Mouse (Mus musculus) adrenal gland, adult (tissue): ENCODE results near the gene Nudt8.

Experiments
- DNase-seq, 2 experiments: peaks; one replicate each; pipeline ENCODE4 v3.0.0; 2022 to 2023; ENCODE audit warnings: low spot score in 1 of 2; ENCODE audit not compliant: inconsistent age in 2 of 2

Gene Nudt8

GRCm38 (mm10) chr19:3986334-3986733 is 14.0 kb upstream of the Nudt8 start, which contains the start of gene Acy3:
Gene Acy3 (plus strand): TSS chr19:3986570.
- peak; percentile 90 to 96 for DNase-seq

- DNase-seq = no peak
These were observed 12.3 kb upstream of the Nudt8 start for GRCm38 (mm10) chr19:3988066-3988465.

GRCm38 (mm10) chr19:3988750-3989149 is 11.6 kb upstream of the Nudt8 start:
- DNase-seq = no peak

- DNase-seq = no peak
These were observed 9.6 kb upstream of the Nudt8 start for GRCm38 (mm10) chr19:3990804-3991203.

GRCm38 (mm10) chr19:3991562-3991961 is 8.8 kb upstream of the Nudt8 start:
- DNase-seq = no peak

GRCm38 (mm10) chr19:3991966-3992365 is 8.4 kb upstream of the Nudt8 start:
- no peak for DNase-seq

- DNase-seq = no peak
These were observed 8.0 kb upstream of the Nudt8 start, which contains the start of gene Tbx10 for GRCm38 (mm10) chr19:3992416-3992815. Gene Tbx10 (plus strand): TSS chr19:3992752.

GRCm38 (mm10) chr19:3994932-3995331 is 5.4 kb upstream of the Nudt8 start:
- no peak for DNase-seq

GRCm38 (mm10) chr19:3995505-3995904 is 4.9 kb upstream of the Nudt8 start:
- no peak for DNase-seq

- DNase-seq = no peak
These were observed 4.3 kb upstream of the Nudt8 start for GRCm38 (mm10) chr19:3996106-3996505.

GRCm38 (mm10) chr19:3996747-3997146 is 3.6 kb upstream of the Nudt8 start:
- DNase-seq = no peak

- no peak for DNase-seq
These were observed 3.1 kb upstream of the Nudt8 start for GRCm38 (mm10) chr19:3997231-3997630.

- DNase-seq = no peak
These were observed 2.0 kb upstream of the Nudt8 start for GRCm38 (mm10) chr19:3998335-3998734.

- no peak for DNase-seq
These were observed 1.2 kb upstream of the Nudt8 start for GRCm38 (mm10) chr19:3999121-3999730.

GRCm38 (mm10) chr19:4000949-4001525 is 657 bp downstream of the Nudt8 start:
- DNase-seq = no peak

- no peak for DNase-seq
These were observed 1.4 kb downstream of the Nudt8 start for GRCm38 (mm10) chr19:4001752-4002151.

- no peak for DNase-seq
These were observed 2.7 kb downstream of the Nudt8 start, which contains the start of gene Doc2g for GRCm38 (mm10) chr19:4003112-4003511. Gene Doc2g (plus strand): TSS chr19:4003313.

GRCm38 (mm10) chr19:4003641-4004040 is 3.3 kb downstream of the Nudt8 start:
- no peak for DNase-seq

- DNase-seq = no peak
These were observed 4.0 kb downstream of the Nudt8 start for GRCm38 (mm10) chr19:4004331-4004730.

- no peak for DNase-seq
These were observed 4.7 kb downstream of the Nudt8 start for GRCm38 (mm10) chr19:4005091-4005490.

- DNase-seq = peak in 1 of 2 experiments; percentile 6
These were observed 5.6 kb downstream of the Nudt8 start for GRCm38 (mm10) chr19:4005971-4006370.

- peak in 1 of 2 experiments; percentile 5 for DNase-seq
These were observed 10.7 kb downstream of the Nudt8 start for GRCm38 (mm10) chr19:4011086-4011485.
